Mouse (Mus musculus): ENCODE data around the gene Hnrnpul1.

GRCm38 (mm10) chr7:25764221-25764620 is 9.7 kb upstream of the Hnrnpul1 start:
- TF ChIP-seq CTCF (IDR thresholded peaks at IDR 0.05) (no peak), EP300 (IDR thresholded peaks at IDR 0.05) (no peak)

Measured in lung, postnatal 0 days (tissue).